Mouse (Mus musculus) testis, adult 2 months (tissue): Measurements from ENCODE around the gene Prpsap2. TPM values are rescaled to one million over a fixed set of nuclear protein-coding genes. Genes with fewer than 3 reads are reported as not detected.

Experiments used
- H3K27ac ChIP-seq: fragments of 200-500 bp; 2 replicates; pipeline ENCODE4 v1.5.1; 2012; ENCODE audit warnings: low read depth, low read length; ENCODE audit not compliant: control insufficient read depth, insufficient read depth
- H3K27me3 ChIP-seq: fragments of 200-500 bp; 2 replicates; pipeline ENCODE4 v1.6.1; 2012; ENCODE audit warnings: mild to moderate bottlenecking, low read length, moderate library complexity; ENCODE audit not compliant: control insufficient read depth, insufficient read depth
- H3K36me3 ChIP-seq: fragments of 200-500 bp; 2 replicates; pipeline ENCODE4 v1.6.1; 2012; ENCODE audit warnings: mild to moderate bottlenecking, low read length; ENCODE audit not compliant: control insufficient read depth, insufficient read depth
- H3K4me1 ChIP-seq: fragments of 200-500 bp; 2 replicates; pipeline ENCODE4 v1.6.1; 2012; ENCODE audit warnings: low read length; ENCODE audit not compliant: control insufficient read depth, insufficient read depth
- H3K4me3 ChIP-seq: fragments of 200-500 bp; 2 replicates; pipeline ENCODE4 v1.5.1; 2012; ENCODE audit warnings: low read depth, mild to moderate bottlenecking, low read length, moderate library complexity, mixed read lengths; ENCODE audit not compliant: control insufficient read depth
- CTCF ChIP-seq: fragments of 200-500 bp; IDR thresholded peaks from 2 replicates; pipeline ENCODE4 v1.5.1; 2012; ENCODE audit warnings: low read depth, mild to moderate bottlenecking, inconsistent platforms, low read length, moderate library complexity; ENCODE audit not compliant: control insufficient read depth, insufficient read depth, insufficient replicate concordance
- POLR2A ChIP-seq: fragments of 200-500 bp; IDR thresholded peaks from 2 replicates; pipeline ENCODE4 v1.6.1; 2012; ENCODE audit warnings: low read depth, mild to moderate bottlenecking, inconsistent platforms, low read length, moderate library complexity; ENCODE audit not compliant: control insufficient read depth
- polyA plus RNA-seq: library from polyadenylated mRNA; depleted of rRNA; stranded (reverse); fragments of >200 nt; gene quantifications from 2 replicates; pipeline ENCODE4 v1.2.3, GENCODE M21; 2012

The Prpsap2 gene
- polyA plus RNA-seq, 1 experiment, result 16.8 TPM

DNA sequence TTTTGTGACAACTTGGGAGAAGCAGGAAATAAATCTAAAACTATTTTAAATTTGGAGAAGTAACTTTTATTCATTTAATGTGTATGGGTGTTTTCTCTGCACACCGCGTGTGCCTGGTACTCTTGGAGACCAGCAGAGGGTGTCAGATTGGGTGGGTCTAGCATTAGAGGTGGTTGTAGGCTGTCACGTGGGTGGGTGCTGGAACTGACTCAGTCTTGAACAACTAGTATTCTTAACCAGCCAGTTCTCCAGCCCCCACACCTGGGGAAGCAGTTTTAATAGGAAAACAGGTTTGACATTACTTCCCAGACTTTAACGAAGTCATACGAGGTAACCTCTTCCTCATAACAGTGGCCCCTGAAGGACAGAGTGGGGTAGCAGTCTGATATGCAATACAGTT, 1.4 kb downstream of the Prpsap2 start:
- Histone ChIP-seq H3K27me3 (no peaks in the 10 kb centered on the region), H3K4me3 (no peak overlapping the region), H3K27ac (no peak overlapping the region), H3K4me1 (peaks cover 2% of the 10 kb centered on the region; the same call in 1 of the 2 replicates), H3K36me3 (peaks cover 2% of the 10 kb centered on the region)
- TF ChIP-seq CTCF, result no peak
- no peak for TF ChIP-seq POLR2A

DNA sequence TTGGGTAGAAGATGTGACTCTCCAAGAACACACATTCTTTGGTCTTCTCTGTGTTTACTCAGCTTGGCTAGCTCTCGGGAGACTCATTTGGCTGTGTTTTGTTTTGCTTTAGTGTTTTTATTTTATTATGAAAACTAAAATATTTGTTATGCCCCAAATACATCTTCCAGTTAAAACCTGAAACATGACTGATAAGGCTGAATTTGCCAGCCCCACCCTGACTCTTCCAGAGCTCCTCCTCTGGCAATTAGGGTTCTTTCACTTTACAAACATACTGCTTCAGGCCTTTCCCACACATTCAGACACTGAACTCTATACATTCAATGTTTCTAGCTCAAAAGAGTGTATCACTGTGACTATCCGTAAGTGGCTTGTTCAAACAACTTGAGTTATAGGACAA, 4.7 kb downstream of the Prpsap2 start:
- H3K27me3 ChIP-seq, result no peaks in the 10 kb centered on the region
- no peak overlapping the region for H3K27ac ChIP-seq
- H3K4me3 ChIP-seq, result no peak overlapping the region
- TF ChIP-seq CTCF, result no peak
- no peak for TF ChIP-seq POLR2A
- peaks cover 2% of the 10 kb centered on the region; the same call in 1 of the 2 replicates for H3K4me1 ChIP-seq
- peaks cover 2% of the 10 kb centered on the region for H3K36me3 ChIP-seq

DNA sequence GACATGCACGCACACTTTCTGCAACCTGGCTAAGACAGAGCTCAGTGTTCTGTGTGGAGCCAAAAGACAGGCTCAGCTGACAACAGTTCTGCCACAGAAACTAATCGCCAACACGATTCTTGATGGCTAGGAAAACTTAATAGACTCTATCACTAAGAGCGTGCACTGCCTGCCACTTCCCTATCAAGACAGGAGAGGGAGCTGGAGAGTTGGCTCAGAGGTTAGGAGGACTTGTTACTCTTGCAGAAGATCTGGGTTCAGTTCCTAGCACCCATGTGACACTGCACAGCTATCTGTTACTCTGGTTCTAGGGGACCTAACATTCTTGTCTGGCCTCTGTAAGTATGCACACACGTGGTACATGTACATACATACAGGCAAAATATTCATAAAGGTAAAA, 10.3 kb downstream of the Prpsap2 start:
- TF ChIP-seq CTCF, result peak; percentile 15; the same call in 1 of the 2 replicates
- TF ChIP-seq POLR2A, result no peak
- H3K4me3 ChIP-seq, result no peak overlapping the region
- H3K27me3 ChIP-seq, result no peaks in the 10 kb centered on the region
- H3K36me3 ChIP-seq, result no peaks in the 10 kb centered on the region; the same call in none of the 2 replicates
- no peaks in the 10 kb centered on the region for H3K4me1 ChIP-seq
- no peak overlapping the region for H3K27ac ChIP-seq

DNA sequence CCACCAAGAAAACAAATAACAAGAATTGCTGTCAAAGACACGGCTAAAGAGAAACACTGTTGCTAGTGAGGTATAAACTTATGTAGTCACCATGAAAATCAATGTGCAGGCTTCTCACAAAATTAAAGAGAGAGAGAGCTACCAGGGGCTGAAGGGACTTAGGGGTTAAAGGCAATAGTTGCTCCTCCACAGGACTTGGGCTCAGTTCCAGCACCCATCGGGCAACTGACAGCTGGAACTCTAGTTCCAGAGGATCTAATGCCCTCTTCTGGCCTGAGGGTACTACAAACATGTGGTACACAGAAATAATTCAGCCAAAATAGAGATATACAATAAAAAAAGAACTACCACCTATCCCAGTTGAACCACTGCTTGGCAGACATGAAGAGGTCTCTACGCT, 14.7 kb downstream of the Prpsap2 start:
- Histone ChIP-seq H3K4me1 (no peaks in the 10 kb centered on the region), H3K4me3 (no peak overlapping the region), H3K27me3 (no peaks in the 10 kb centered on the region), H3K27ac (no peak overlapping the region), H3K36me3 (no peaks in the 10 kb centered on the region; the same call in none of the 2 replicates)
- no peak for TF ChIP-seq POLR2A
- TF ChIP-seq CTCF, result no peak

DNA sequence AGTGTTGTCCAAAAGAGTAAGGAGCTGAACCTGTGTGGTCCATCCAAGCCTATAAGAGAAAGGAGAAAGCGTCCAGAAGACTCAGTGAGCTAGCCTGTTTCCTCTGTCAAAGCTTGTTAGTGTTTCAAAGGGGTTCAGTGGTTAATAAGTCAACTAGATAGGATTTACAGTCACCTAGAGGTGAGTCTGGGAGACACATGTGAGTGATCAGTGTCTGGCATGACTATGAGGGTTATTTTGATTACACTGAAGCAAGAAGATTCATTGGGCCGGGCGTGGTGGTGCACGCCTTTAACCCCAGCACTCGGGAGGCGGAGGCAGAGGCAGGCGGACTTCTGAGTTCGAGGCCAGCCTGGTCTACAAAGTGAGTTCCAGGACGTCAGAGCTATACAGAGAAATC, 16.1 kb downstream of the Prpsap2 start:
- H3K36me3 ChIP-seq, result no peaks in the 10 kb centered on the region; the same call in 1 of the 2 replicates
- no peak overlapping the region for H3K27ac ChIP-seq
- H3K4me1 ChIP-seq, result no peaks in the 10 kb centered on the region

DNA sequence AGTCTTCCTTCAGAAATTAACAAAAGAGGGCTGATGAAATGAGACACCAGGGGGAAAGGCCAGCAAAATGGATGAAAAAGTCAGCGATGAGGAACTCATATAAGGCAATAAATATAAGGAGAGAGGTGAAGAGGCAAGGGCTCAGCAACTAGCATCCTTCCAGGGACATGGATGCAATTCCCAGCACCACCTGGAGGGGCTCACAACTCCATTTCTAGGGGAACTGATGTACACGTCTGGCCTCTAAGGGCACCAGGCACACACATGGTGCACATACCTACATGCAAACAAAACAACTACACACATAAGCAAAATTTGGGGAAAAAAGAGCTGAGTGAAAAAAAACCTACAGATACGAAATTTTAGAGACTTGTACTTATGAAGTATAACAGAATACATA, 17.4 kb downstream of the Prpsap2 start:
- no peak overlapping the region for H3K27ac ChIP-seq
- H3K36me3 ChIP-seq, result no peaks in the 10 kb centered on the region; the same call in 1 of the 2 replicates

More for the DNA sequence above, 16.1 kb downstream of the Prpsap2 start:
- no peaks in the 10 kb centered on the region for H3K27me3 ChIP-seq
- TF ChIP-seq CTCF (no peak), POLR2A (no peak)
- no peak overlapping the region for H3K4me3 ChIP-seq

DNA sequence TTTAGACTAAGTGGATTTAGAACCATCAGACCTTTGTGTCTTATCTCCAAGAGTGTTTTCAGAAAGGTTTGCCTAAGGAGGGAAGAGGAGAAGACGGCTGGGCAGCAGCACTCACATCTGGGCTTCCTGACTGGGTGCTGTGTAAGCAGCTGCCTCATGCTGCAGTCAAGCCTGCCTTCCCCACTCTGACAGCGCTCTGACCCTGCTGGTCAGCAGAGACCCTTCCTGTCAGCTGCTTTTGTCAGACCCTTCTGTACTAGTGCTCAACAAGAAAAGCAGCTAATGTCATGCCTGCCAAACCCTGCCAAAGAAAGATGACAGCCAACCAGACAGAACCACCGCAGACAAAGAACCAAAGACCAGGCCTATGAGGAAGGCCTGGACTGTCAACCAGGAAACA, 18.1 kb downstream of the Prpsap2 start:
- TF ChIP-seq CTCF (no peak), POLR2A (no peak)
- Histone ChIP-seq H3K27me3 (no peaks in the 10 kb centered on the region), H3K27ac (no peak overlapping the region), H3K36me3 (no peaks in the 10 kb centered on the region; the same call in 1 of the 2 replicates), H3K4me3 (no peak overlapping the region), H3K4me1 (no peaks in the 10 kb centered on the region)

More for the DNA sequence above, 17.4 kb downstream of the Prpsap2 start:
- TF ChIP-seq CTCF (no peak), POLR2A (no peak)
- H3K4me3 ChIP-seq, result no peak overlapping the region
- H3K4me1 ChIP-seq, result no peaks in the 10 kb centered on the region
- H3K27me3 ChIP-seq, result no peaks in the 10 kb centered on the region
